Mouse (Mus musculus) frontal cortex, postnatal 36 days (tissue): Measurements from ENCODE around the gene Spred3.

ENCODE experiments used
- DNase-seq, 2 experiments: peaks; one replicate each; pipeline ENCODE4 v3.0.0; 2022; ENCODE audit warnings: low spot score in 2 of 2

Spred3 gene

GRCm38 (mm10) chr7:29128725-29129124, 41.5 kb downstream of the Spred3 start:
- DNase-seq, result no peak

GRCm38 (mm10) chr7:29126173-29126915, 43.9 kb downstream of the Spred3 start:
- peak; percentile 25 to 29 for DNase-seq

- no peak for DNase-seq
Measured at GRCm38 (mm10) chr7:29124970-29125369, 45.2 kb downstream of the Spred3 start, which contains the start of gene Ryr1. TSS of gene Ryr1 (minus strand) at chr7:29125179.

GRCm38 (mm10) chr7:29123531-29124358, 46.5 kb downstream of the Spred3 start:
- DNase-seq, result no peak

- no peak for DNase-seq
Measured at GRCm38 (mm10) chr7:29122821-29123220, 47.4 kb downstream of the Spred3 start.

GRCm38 (mm10) chr7:29119526-29119925, 50.7 kb downstream of the Spred3 start:
- no peak for DNase-seq

- DNase-seq, result no peak
Measured at GRCm38 (mm10) chr7:29118142-29118851, 51.9 kb downstream of the Spred3 start.

GRCm38 (mm10) chr7:29108992-29109955, 60.9 kb downstream of the Spred3 start:
- peak; percentile 24 to 26 for DNase-seq
